Mouse (Mus musculus) E14TG2a.4 (cell line): ENCODE data around the gene Csf2rb.

Source experiments
- H3K27me3 ChIP-seq: 2 replicates; pipeline ENCODE4 v1.6.1; 2014; ENCODE audit warnings: low read length, control low read depth; ENCODE audit not compliant: insufficient read depth
- H3K36me3 ChIP-seq: 2 replicates; pipeline ENCODE4 v1.6.1; 2014; ENCODE audit warnings: low read length, control low read depth; ENCODE audit not compliant: insufficient read depth
- H3K4me1 ChIP-seq: replicated peaks from 2 replicates; pipeline ENCODE4 v1.6.1; 2014; ENCODE audit warnings: low read depth, low read length, control low read depth
- H3K4me3 ChIP-seq: replicated peaks from 2 replicates; pipeline ENCODE4 v1.5.1; 2014; ENCODE audit warnings: mild to moderate bottlenecking, low read length
- H3K9me3 ChIP-seq: 2 replicates; pipeline ENCODE4 v1.6.1; 2014; ENCODE audit warnings: low read length, control low read depth
- CTCF ChIP-seq: conservative IDR thresholded peaks from 2 replicates; pipeline ENCODE4 v1.5.1; 2014; ENCODE audit warnings: low read length
- NANOG ChIP-seq: IDR thresholded peaks from 2 replicates; pipeline ENCODE4 v1.6.1; 2014; ENCODE audit warnings: borderline replicate concordance, low read length, mixed read lengths
- POU5F1 ChIP-seq: IDR thresholded peaks from 2 replicates; pipeline ENCODE4 v1.6.1; 2014; ENCODE audit warnings: low read length, borderline replicate concordance

The Csf2rb gene

DNA sequence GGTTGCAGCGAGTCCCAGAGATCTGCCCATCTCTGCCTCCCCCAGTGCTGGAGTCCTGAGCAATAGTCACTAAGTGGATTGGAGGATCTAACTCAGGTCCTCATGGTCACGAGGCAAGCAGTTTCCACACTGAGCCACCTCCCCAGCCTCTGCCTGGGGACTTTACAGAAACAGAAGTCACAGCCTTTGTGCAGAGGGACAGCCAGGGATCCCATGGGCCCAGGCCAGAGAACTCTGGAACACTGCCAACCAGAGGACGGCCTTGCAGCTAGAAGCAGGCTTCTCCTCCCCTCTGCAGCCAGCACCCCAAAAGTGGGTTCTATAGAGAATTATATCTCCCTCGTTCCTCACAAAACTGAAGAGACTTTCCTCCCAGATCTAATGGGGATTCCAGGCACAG, 76.4 kb downstream of the Csf2rb start:
- Histone ChIP-seq H3K27me3 (no peaks in the 10 kb centered on the region), H3K4me1 (peaks cover 74% of the 10 kb centered on the region), H3K4me3 (no peak overlapping the region), H3K9me3 (no peaks in the 10 kb centered on the region), H3K36me3 (peaks cover 28% of the 10 kb centered on the region)
- no peak for TF ChIP-seq NANOG
- no peak for TF ChIP-seq POU5F1
- TF ChIP-seq CTCF: no peak

DNA sequence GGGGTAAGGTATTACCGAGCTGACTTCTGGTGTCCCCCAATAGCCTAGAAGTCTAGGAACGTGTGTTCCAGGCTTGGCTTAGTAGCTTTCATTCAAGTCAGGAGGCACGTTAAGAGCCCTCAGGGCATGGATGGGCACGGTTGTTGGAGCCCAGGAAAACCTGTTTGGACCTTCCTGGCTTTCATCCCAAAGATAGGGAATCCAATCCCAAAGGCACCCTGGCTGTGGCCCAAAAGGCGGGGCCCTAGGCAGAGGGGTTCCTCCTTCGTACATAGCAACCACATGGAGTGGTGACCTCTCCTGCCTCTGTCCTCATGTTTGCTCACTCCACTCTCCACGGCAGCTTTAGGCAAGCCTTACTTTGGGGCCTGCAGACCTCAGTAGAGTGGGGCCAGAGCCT, 76.9 kb downstream of the Csf2rb start:
- TF ChIP-seq CTCF (no peak), POU5F1 (no peak), NANOG (no peak)
- peaks cover 28% of the 10 kb centered on the region for H3K36me3 ChIP-seq
- peak overlapping the region; percentile 52 for H3K4me3 ChIP-seq
- H3K27me3 ChIP-seq: no peaks in the 10 kb centered on the region
- H3K4me1 ChIP-seq: peaks cover 74% of the 10 kb centered on the region
- H3K9me3 ChIP-seq: no peaks in the 10 kb centered on the region

GRCm38 (mm10) chr15:78403301-78403741, 77.8 kb downstream of the Csf2rb start:
- H3K36me3 ChIP-seq: peaks cover 28% of the 10 kb centered on the region
- H3K9me3 ChIP-seq: no peaks in the 10 kb centered on the region
- peak overlapping the region; percentile 52 for H3K4me3 ChIP-seq
- H3K27me3 ChIP-seq: no peaks in the 10 kb centered on the region
- peaks cover 75% of the 10 kb centered on the region for H3K4me1 ChIP-seq
- TF ChIP-seq POU5F1: no peak
- no peak for TF ChIP-seq CTCF
